Mouse (Mus musculus): ENCODE results near the gene Eif5b. TPM values are rescaled to one million over a fixed set of nuclear protein-coding genes. Genes with fewer than 3 reads are reported as not detected.
"Not testable (repeated sequence)": the region's sequence is repeated elsewhere in the genome, so short reads cannot be mapped to it uniquely, and the experiment has no call there.

Gene Eif5b
- polyA plus RNA-seq, 1 experiment from 2014 or later, result 29.3 TPM

- not testable (repeated sequence) for H3K4me2 ChIP-seq; H3K27me3 ChIP-seq; H3K9ac ChIP-seq; H3K9me3 ChIP-seq; H3K27ac ChIP-seq; H3K4me3 ChIP-seq; H3K4me1 ChIP-seq; ATAC-seq (ENCODE audit: insufficient number of reproducible peaks, low FRiP score, low TSS enrichment, low read depth)
- H3K36me3 ChIP-seq, result peaks cover 66% of the 10 kb centered on the region
- 90% methylated on average over 2 of the region's 2 CpGs for WGBS
These were observed 64.3 kb downstream of the Eif5b start for GRCm38 (mm10) chr1:38062156-38062555.

- WGBS, result 91% methylated on average over 10 of the region's 10 CpGs
- no peaks in the 10 kb centered on the region for H3K9me3 ChIP-seq
- no peaks in the 10 kb centered on the region for H3K4me1 ChIP-seq
- no peak overlapping the region for H3K27ac ChIP-seq
- H3K27me3 ChIP-seq, result no peaks in the 10 kb centered on the region
- no peak overlapping the region for H3K4me2 ChIP-seq
- peaks cover 49% of the 10 kb centered on the region for H3K36me3 ChIP-seq
- no peak overlapping the region for H3K9ac ChIP-seq
- H3K4me3 ChIP-seq, result no peak overlapping the region
- no peak for ATAC-seq (ENCODE audit: insufficient number of reproducible peaks, low FRiP score, low TSS enrichment, low read depth)
These were observed 69.5 kb downstream of the Eif5b start for GRCm38 (mm10) chr1:38067276-38067675.

GRCm38 (mm10) chr1:38071326-38071725 is 73.5 kb downstream of the Eif5b start:
- Histone ChIP-seq H3K4me1 (no peaks in the 10 kb centered on the region), H3K9me3 (no peaks in the 10 kb centered on the region), H3K27me3 (no peaks in the 10 kb centered on the region), H3K4me3 (no peak overlapping the region), H3K9ac (no peak overlapping the region), H3K36me3 (peaks cover 41% of the 10 kb centered on the region), H3K4me2 (no peak overlapping the region), H3K27ac (no peak overlapping the region)
- WGBS, result 78% methylated on average over 8 of the region's 8 CpGs
- ATAC-seq (ENCODE audit: insufficient number of reproducible peaks, low FRiP score, low TSS enrichment, low read depth), result no peak

GRCm38 (mm10) chr1:38081316-38081715 is 83.5 kb downstream of the Eif5b start:
- Histone ChIP-seq H3K27ac (no peak overlapping the region), H3K9ac (no peak overlapping the region), H3K4me1 (no peaks in the 10 kb centered on the region), H3K4me2 (no peak overlapping the region), H3K36me3 (peaks cover 36% of the 10 kb centered on the region), H3K4me3 (no peak overlapping the region), H3K27me3 (no peaks in the 10 kb centered on the region), H3K9me3 (no peaks in the 10 kb centered on the region)
- no peak for ATAC-seq (ENCODE audit: insufficient number of reproducible peaks, low FRiP score, low TSS enrichment, low read depth)
- WGBS, result 78% methylated on average over 8 of the region's 8 CpGs

- H3K9ac ChIP-seq, result no peak overlapping the region
- no peak overlapping the region for H3K4me3 ChIP-seq
- H3K27ac ChIP-seq, result no peak overlapping the region
- H3K27me3 ChIP-seq, result no peaks in the 10 kb centered on the region
- no peaks in the 10 kb centered on the region for H3K4me1 ChIP-seq
- WGBS, result 68% methylated on average over 1 of the region's 1 CpGs
- peaks cover 14% of the 10 kb centered on the region; the same call in 1 of the 2 replicates for H3K36me3 ChIP-seq
- ATAC-seq (ENCODE audit: insufficient number of reproducible peaks, low FRiP score, low TSS enrichment, low read depth), result no peak
- H3K9me3 ChIP-seq, result no peaks in the 10 kb centered on the region
- H3K4me2 ChIP-seq, result no peak overlapping the region
These were observed 105.4 kb downstream of the Eif5b start for GRCm38 (mm10) chr1:38103214-38103613.

GRCm38 (mm10) chr1:38103813-38104212 is 106.0 kb downstream of the Eif5b start:
- WGBS, result 25% methylated on average over 3 of the region's 3 CpGs
- peaks cover 10% of the 10 kb centered on the region; the same call in 1 of the 2 replicates for H3K36me3 ChIP-seq
- H3K27ac ChIP-seq, result no peak overlapping the region
- H3K4me2 ChIP-seq, result no peak overlapping the region
- no peak for ATAC-seq (ENCODE audit: insufficient number of reproducible peaks, low FRiP score, low TSS enrichment, low read depth)
- no peaks in the 10 kb centered on the region for H3K9me3 ChIP-seq
- H3K9ac ChIP-seq, result no peak overlapping the region
- H3K4me3 ChIP-seq, result no peak overlapping the region
- H3K4me1 ChIP-seq, result no peaks in the 10 kb centered on the region
- H3K27me3 ChIP-seq, result no peaks in the 10 kb centered on the region

Other genes with a start within 250 kb of the Eif5b start
- 5.7 and 5.8 TPM in 2 replicates for gene Tsga10, start 131.6 kb upstream of the Eif5b start, polyA plus RNA-seq (2015; fragmentation: Nextera tagmentation; extraction: Ambion mirVana)
- gene Lipt1, start 126.3 kb upstream of the Eif5b start, polyA plus RNA-seq (2015; fragmentation: Nextera tagmentation; extraction: Ambion mirVana), result 7.3 and 7.7 TPM in 2 replicates
- gene Mitd1, start 107.6 kb upstream of the Eif5b start, polyA plus RNA-seq (2015; fragmentation: Nextera tagmentation; extraction: Ambion mirVana), result 25.0 and 27.8 TPM in 2 replicates
- 210 and 215 TPM in 2 replicates for gene Mrpl30, start 107.5 kb upstream of the Eif5b start, polyA plus RNA-seq (2015; fragmentation: Nextera tagmentation; extraction: Ambion mirVana)
- gene Lyg2, start 81.5 kb upstream of the Eif5b start, polyA plus RNA-seq (2015; fragmentation: Nextera tagmentation; extraction: Ambion mirVana), result not detected in 2 replicates
- gene Lyg1, start 40.3 kb upstream of the Eif5b start, polyA plus RNA-seq (2015; fragmentation: Nextera tagmentation; extraction: Ambion mirVana), result 0.22 TPM in 1 of 2 replicates, not detected in the other
- 137 and 140 TPM in 2 replicates for gene Txndc9, start 117 bp upstream of the Eif5b start, polyA plus RNA-seq (2015; fragmentation: Nextera tagmentation; extraction: Ambion mirVana)
- gene Rev1, start 131.8 kb downstream of the Eif5b start, polyA plus RNA-seq (2015; fragmentation: Nextera tagmentation; extraction: Ambion mirVana), result 20.1 and 24.0 TPM in 2 replicates

All from limb, embryonic 15.5 days (tissue).